Mouse (Mus musculus) gastrocnemius, adult 2 months (tissue): ENCODE data around the gene Usp17le. TPM values are rescaled to one million over a fixed set of nuclear protein-coding genes. Genes with fewer than 3 reads are reported as not detected.
"Not testable (repeated sequence)": the region's sequence is repeated elsewhere in the genome, so short reads cannot be mapped to it uniquely, and the experiment has no call there.

Source experiments
- DNase-seq: peaks from one replicate; pipeline ENCODE4 v3.0.0; 2022
- H3K27ac ChIP-seq: fragments of 200-600 bp; 2 replicates; pipeline ENCODE4 v1.8.1; 2022; ENCODE audit warnings: mild to moderate bottlenecking
- H3K4me3 ChIP-seq: fragments of 200-600 bp; 2 replicates; pipeline ENCODE4 v1.8.1; 2022; ENCODE audit warnings: mild to moderate bottlenecking, moderate library complexity
- CTCF ChIP-seq: fragments of 200-600 bp; IDR thresholded peaks from 2 replicates; pipeline ENCODE4 v1.8.1; 2022; ENCODE audit warnings: antibody characterized with exemption, mild to moderate bottlenecking, moderate library complexity
- intact Hi-C: fragments of 180-260 bp; cut with DNase I; formaldehyde crosslinking; loops from one replicate; pipeline ENCODE4 v1.15.1; 2025
- long read RNA-seq, 2 experiments: library from polyadenylated mRNA; stranded (forward); transcript quantifications; one replicate each; pipeline ENCODE4 v2.0.0; 2021
- total RNA-seq, 2 experiments: library from RNA; stranded (reverse); gene quantifications; 2 replicates each; pipeline ENCODE4 v1.2.3; 2021

Usp17le gene
- total RNA-seq: not detected
- long read RNA-seq, experiment 1: 0 reads
- long read RNA-seq, experiment 2: 0 reads

GRCm38 (mm10) chr7:104777370-104777769 is at the start of gene Usp17le:
TSS of gene Usp17le (minus strand) at chr7:104777470.
- H3K27ac ChIP-seq, intact Hi-C loops, H3K4me3 ChIP-seq, DNase-seq: not testable (repeated sequence)

GRCm38 (mm10) chr7:104810335-104810734 is 33.1 kb upstream of the Usp17le start:
- DNase-seq, H3K27ac ChIP-seq, intact Hi-C loops, H3K4me3 ChIP-seq: not testable (repeated sequence)

GRCm38 (mm10) chr7:104790796-104791195 is 13.5 kb upstream of the Usp17le start:
- H3K27ac ChIP-seq: no peak overlapping the region
- intact Hi-C loops: no loop called here
- DNase-seq: no peak

More at GRCm38 (mm10) chr7:104790796-104791195, 13.5 kb upstream of the Usp17le start:
- H3K4me3 ChIP-seq: no peak overlapping the region
- no peak for TF ChIP-seq CTCF

Other genes starting within 250 kb of the Usp17le start
- not detected for gene Olfr651, start 227.3 kb downstream of the Usp17le start, total RNA-seq
- gene Olfr652, start 216.6 kb downstream of the Usp17le start, total RNA-seq: not detected
- gene Olfr653, start 200.2 kb downstream of the Usp17le start, total RNA-seq: not detected
- not detected for gene Olfr654, start 190.4 kb downstream of the Usp17le start, total RNA-seq
- gene Olfr655, start 175.7 kb downstream of the Usp17le start, total RNA-seq: not detected
- gene Olfr656, start 163.5 kb downstream of the Usp17le start, total RNA-seq: not detected
- not detected for gene Olfr657, start 152.7 kb downstream of the Usp17le start, total RNA-seq
- not detected for gene Olfr658, start 130.2 kb downstream of the Usp17le start, total RNA-seq
- not detected for gene Olfr659, start 110.7 kb downstream of the Usp17le start, total RNA-seq
- gene Olfr661, start 91.0 kb downstream of the Usp17le start, total RNA-seq: not detected
- not detected for gene Usp17lb, start 65.1 kb upstream of the Usp17le start, total RNA-seq
- not detected for gene Usp17la, start 79.5 kb upstream of the Usp17le start, total RNA-seq
- not detected for gene Olfr665, start 100.6 kb upstream of the Usp17le start, total RNA-seq
- not detected for gene Olfr666, start 118.5 kb upstream of the Usp17le start, total RNA-seq
- not detected for gene Olfr667, start 144.0 kb upstream of the Usp17le start, total RNA-seq
- not detected for gene Olfr668, start 150.6 kb upstream of the Usp17le start, total RNA-seq
- not detected for gene Olfr669, start 156.8 kb upstream of the Usp17le start, total RNA-seq
- not detected for gene Olfr670, start 185.2 kb upstream of the Usp17le start, total RNA-seq
- gene Olfr671, start 201.7 kb upstream of the Usp17le start, total RNA-seq: not detected
- not detected for gene Olfr672, start 224.6 kb upstream of the Usp17le start, total RNA-seq